Mouse (Mus musculus) kidney, postnatal 36 days (tissue): Measurements from ENCODE around the gene Rgs16.

Experiments used
- DNase-seq, 2 experiments: peaks; one replicate each; pipeline ENCODE4 v3.0.0; 2021 to 2022; ENCODE audit warnings: mixed read lengths in 2 of 2

Rgs16 gene

GRCm38 (mm10) chr1:153721565-153722310 lies 18.4 kb upstream of the Rgs16 start:
- no peak for DNase-seq

DNA sequence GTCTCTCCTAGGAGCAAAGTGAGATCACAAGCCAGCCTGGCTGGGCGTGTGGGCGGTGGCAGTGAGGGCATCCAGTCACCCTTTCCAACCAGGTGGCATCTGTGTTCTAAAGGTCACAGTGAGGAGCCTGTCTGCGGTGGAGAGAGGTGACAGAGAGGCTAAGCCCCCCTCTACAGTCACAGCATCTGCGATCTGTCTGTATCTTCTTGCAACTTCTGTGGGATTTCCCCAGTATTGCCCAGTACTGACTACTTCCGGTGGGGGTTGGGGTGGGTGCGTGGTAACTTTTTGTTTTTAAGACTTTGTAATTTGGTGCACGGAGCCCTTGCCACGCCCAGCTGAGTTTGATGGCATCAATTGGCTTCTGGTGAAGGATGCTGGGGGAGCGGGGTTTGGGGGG lies 16.7 kb upstream of the Rgs16 start:
- DNase-seq = no peak

DNA sequence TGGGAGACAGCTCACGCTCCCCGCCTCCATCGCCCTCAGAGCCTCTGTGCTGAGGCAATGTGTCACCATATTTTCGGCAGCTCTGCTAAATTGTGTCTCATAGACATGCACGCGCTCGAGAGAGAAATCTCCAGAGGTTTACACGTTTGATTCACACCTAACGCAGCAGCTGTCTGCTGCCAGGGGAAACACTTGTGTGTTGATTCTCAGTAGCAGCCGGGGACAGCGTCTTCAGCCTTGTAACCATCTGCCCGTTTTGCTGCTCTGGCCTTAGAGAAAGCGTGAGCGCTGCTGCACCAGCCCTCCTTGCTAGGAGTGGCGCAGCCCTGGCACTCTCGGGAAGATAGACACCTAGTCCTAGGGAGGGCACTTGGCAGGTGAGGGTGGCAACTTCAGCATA lies 13.5 kb upstream of the Rgs16 start:
- no peak for DNase-seq

- no peak for DNase-seq
Measured at GRCm38 (mm10) chr1:153729806-153730205, 10.3 kb upstream of the Rgs16 start.

DNA sequence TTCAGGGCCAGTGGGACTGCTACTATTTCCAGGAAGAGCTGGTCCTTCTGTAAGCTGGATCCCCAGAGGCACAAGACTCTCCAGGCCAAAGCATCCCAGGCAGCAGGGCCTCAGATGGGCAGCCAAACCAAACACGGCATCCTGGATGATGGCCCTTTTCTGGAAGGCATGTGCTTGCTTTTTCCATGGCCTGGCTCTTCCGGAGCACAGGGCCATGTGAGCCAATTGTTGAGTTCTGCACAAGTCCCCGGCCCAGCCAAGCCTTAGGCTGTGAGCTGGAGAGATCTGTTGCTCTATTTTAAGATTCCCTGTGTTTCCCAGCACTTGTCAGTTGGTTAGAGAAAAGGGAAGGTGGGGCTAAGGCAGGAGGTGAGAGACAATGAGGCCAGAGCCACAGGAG lies 9.5 kb upstream of the Rgs16 start:
- DNase-seq = peak; percentile 48

DNA sequence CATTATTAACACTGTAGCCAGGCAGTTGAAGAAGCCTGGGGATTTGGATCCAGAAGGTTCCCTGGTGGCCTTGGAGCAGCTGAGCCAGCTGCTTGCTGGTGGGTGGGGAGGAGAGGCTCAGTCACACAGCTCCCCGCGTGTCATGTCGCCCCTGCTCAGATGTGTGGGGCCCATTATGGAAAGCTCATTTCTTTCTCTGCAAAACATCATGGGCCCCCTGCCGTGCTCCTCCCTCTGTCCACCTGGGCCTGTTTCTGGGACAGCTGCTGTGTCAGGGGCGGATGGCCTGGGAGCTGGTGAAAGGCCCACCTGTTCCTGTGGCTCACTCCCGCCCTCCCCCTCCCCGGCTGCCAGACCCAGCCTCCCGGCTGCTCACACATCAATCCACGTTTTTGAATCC lies 7.0 kb upstream of the Rgs16 start:
- DNase-seq = no peak

DNA sequence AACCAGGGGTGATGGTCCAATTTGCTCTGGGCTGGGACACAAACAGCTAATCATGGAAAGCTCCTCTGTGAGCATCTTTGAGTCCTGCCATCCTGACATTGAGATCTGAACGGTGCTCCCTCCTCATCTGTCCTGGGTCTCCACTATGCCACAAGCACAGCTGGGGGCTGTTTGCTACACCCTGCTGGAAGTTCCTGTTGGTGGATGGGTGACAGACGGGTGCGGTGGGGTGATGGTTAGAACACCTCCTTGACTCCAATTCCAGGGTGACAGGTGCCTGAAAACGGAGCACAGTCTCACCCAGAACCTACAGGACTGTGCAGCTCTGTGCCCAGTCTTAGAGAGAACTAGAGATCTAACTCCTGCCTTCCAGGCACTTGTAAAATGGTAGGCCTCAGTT lies 5.3 kb upstream of the Rgs16 start:
- DNase-seq = no peak

GRCm38 (mm10) chr1:153736096-153736495 lies 4.1 kb upstream of the Rgs16 start:
- no peak for DNase-seq

GRCm38 (mm10) chr1:153737101-153738085 lies 2.8 kb upstream of the Rgs16 start:
- no peak for DNase-seq

DNA sequence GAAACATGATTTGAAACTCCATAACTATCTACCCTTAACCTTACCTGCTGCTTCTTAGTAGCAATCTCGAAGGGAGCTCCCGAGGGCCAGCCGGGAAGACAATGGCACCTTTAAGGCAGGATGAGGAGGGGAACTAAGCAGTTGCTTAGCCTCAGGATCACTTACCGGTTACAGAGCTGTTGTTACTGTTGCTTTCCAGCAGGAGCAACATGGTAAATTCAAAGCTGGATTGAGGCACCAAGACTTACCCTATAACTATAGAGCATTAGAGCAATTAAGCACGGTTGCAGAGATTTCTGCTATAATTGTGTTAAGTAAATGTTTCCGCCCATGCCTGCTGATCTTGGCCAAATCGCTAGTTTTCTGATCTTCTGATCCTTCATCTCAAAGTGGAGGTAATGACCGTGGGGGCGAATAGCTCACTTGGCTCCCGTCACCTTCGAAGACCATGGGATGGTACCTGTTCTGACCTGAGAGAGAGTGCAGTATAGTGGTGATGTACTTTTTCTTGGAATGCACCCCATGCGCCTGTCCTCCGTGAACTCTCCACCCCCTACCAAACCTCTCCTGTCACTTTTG lies 623 bp upstream of the Rgs16 start:
- DNase-seq = no peak

DNA sequence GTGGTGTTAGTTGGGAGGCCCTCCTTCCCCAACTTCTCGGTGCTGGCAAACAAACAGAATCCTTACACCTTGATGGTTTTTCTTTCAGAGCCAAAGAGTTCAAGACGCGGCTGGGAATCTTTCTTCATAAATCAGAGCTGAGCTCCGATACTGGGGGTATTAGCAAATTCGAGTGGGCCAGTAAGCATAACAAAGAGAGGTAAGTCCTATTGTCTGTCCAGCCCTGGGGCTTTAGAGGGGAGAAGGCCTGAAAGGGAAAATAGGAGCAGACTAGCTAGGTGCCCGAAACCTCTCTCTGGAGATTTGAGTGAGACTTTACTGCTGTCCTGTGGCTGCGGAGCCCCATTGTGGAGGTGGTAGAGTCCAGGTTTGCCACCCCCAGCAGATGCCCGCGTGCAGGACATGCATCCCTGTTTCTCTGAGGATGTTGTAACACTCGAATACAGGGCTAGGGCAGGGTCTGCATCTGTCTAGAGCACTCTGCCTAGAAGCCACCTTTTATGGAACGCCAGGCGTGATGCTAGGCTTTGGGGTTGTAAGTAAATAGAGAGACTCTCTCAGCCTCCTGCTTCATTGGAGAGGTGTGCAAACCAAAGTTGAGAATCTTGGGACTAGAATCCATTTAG lies 739 bp downstream of the Rgs16 start:
- no peak for DNase-seq

DNA sequence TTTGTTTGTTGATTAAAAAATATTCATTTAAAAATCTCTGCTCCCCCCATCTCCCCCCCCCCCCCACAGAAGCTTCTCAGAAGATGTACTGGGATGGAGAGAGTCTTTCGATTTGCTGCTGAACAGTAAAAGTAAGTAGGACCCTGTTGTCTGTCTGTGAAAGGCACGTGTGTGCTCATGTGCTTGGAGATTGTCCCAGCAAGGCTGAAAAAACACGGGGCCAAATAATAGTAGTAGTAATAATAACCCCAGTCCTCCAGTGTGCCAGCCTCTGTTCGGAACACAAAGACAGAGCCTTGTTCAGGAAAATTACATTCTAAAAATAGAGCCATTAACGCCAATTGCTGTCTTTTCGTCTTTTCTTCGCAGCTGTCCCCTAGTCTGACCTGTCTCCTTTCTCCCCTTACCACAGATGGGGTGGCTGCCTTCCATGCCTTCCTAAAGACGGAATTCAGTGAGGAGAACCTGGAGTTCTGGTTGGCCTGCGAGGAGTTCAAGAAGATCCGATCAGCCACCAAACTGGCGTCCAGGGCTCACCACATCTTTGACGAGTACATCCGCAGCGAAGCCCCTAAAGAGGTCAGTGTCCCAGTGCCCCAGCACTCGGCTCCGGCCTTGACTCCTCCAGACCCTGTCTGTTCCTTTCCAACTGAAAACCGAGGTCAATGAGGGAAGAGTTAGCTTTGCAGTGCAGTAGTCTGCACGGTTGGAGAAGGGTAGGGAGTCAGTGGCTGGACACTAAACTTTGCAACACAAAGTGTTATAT lies 1.6 kb downstream of the Rgs16 start:
- no peak for DNase-seq

- peak; percentile 73 to 92 for DNase-seq
Measured at GRCm38 (mm10) chr1:153742374-153743155, 2.4 kb downstream of the Rgs16 start.

GRCm38 (mm10) chr1:153746119-153746670 lies 6.0 kb downstream of the Rgs16 start:
- no peak for DNase-seq

- DNase-seq = peak; percentile 66 to 85
Measured at GRCm38 (mm10) chr1:153746728-153747127, 6.6 kb downstream of the Rgs16 start.

DNA sequence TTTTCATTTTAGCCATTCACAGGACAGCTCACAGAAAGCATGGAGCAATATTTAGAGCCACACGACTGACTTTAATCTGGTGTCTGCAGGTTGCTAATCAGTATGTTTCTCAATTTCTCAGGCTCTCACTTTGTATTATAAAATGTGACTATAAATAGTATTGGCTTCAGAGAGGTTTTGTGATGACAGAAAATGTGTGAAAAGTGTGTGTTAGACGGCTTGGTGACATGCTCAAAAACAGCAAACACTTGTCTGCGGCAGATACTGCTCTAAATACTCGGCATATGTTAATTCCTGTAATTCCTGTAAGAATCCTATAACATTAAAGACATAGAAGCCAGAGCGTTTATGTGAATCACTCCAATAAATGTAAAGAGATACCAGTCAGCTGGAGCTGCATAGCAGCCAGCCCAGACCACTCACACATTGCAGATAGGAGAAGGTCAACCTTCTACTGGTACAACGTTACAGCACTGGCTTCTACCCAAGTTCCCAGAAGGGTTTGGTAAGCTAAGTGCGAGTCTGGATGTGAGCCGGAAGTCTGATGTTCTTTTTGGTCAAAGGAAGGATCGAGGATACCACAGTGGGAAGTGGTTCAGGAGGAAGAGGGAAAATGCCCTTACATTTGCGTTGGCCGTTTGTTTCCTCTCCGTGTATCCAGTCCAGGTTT lies 7.8 kb downstream of the Rgs16 start:
- no peak for DNase-seq

DNA sequence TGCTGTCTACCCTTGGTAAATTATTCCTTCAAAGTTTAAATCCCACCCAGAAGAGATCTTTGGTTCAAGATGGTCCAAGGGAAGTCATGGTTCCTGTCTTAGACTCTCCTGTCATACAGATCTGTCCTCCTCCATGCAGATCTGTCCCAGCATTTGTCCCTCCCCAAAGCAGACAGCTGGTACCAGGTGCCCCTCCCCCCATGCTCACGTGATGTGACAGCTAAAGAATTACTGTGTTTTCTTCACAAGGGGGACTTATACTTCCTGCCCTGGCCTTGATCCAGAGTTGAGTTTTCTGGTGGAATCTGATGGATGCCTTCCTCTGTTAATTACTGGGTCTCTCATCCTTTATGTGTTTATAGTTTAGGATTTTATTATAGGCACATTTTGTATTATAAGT lies 8.4 kb downstream of the Rgs16 start:
- DNase-seq = peak; percentile 65 to 80

DNA sequence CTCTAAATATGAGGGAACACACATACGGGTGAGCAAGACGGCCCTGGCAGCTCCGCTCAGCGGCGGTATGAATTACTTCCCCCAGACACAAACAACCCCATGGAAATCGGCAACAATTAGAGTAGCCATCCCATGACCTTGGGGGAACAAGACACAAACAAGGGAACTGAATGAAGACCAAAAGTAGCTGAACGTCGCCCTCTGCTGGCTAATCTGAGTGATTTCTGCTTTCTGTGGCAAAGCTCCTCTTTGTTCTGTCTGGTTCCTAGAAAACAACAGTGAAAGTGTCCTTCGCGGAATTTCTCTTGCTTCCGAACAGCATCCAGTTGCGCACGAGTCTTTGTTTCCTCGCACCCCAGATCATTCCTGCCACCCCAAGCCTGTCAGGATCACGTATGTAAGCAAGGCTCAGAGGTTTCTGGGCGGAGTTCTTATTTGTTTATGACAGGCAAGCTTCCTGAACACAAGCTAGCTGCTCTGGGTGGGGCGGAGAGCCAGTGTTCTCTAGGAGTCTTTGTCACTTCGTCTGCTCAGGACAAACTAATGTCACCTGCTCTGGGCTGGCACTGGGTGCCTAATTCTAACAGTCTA lies 9.2 kb downstream of the Rgs16 start, which contains the start of gene Rnasel:
Gene Rnasel (plus strand): TSS at position 216 of the 591 bp plus-strand sequence.
- DNase-seq = peak; percentile 63 to 81

- DNase-seq = no peak
Measured at GRCm38 (mm10) chr1:153750054-153750453, 9.9 kb downstream of the Rgs16 start.

DNA sequence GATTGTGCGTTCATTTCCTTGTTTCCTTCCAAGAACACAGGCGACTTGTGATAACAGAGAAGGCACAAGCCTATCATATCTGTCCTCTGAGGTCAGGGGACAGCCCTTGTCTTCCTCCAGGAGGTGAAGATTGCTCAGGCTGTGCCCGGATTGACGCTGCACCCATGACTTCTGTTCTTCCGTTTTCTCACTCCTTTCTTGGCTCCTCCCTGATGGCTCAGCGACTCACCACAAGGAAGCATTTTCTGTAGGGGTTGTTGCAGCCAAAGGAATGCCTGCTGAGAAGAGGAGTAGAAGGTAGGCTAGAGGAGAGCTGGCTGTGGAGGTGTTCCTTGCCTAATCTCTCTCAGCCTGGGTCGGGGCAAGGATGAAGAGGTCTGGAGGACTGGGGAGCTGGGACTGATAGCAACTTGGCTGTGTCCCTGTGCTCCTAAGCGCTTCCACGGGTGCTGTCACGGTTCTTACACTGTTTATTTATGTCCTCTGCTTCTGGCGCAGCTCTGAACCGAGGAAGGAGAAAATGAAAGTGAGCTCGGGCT lies 11.7 kb downstream of the Rgs16 start:
- peak; percentile 23 to 42 for DNase-seq
